Mouse (Mus musculus) kidney, adult 10 weeks (tissue): ENCODE results near the gene Rnf212b. TPM values are rescaled to one million over a fixed set of nuclear protein-coding genes. Genes with fewer than 3 reads are reported as not detected.

Experiments used
- polyA plus RNA-seq: library from polyadenylated mRNA; stranded (reverse); fragments of 350-450 nt; fragmentation: Illumina TruSeq; extraction: RNeasy Lipid Tissue Mini Kit (QIAGEN cat#74804); gene quantifications from one replicate; pipeline ENCODE4 v1.2.3, GENCODE M21; 2014; ENCODE audit warnings: low read depth, low replicate concordance

The Rnf212b gene
- 2.4 TPM for polyA plus RNA-seq

GRCm38 (mm10) chr14:54813991-54814390 is at the start of gene Rnf212b:
TSS of gene Rnf212b (plus strand) at chr14:54814141.

DNA sequence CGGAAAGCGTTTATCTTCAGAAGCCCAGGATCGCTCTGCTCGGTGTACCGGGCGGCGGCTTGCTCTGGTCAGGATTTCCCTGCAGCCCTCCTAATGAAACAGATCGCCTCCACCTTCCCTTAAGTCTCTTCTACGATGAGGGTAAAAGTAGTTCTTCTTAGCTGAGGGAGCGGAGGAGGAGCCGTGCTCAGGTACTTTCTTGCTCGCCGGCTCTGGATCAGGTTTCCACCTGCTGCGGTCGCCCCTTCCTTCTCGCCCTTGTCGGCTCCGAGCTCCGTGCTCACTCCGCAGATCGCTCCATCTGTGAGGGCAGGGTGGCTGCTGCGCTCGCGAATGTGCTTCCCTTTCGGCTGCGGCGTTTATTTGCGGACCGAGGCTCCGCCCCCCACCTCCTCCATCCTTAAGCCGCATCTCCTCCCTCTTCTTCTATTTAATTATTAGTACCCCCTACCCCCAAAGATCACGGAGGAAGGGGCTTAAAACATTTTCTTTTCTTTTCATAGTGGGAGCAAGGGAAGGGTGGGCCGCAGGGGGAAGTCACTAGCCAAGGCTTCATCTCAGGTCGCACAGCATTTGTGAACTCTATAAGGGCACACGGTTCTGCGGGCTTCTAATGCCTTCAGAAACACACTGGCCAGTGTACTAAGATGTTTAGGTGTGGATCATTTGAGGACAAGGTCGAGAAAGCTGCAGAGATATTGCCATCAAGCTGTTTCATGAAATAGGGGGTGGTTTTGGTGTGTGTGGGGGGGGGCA is 32.2 kb upstream of the Rnf212b start, which contains the start of gene Slc7a8:
TSS of gene Slc7a8 (minus strand) at position 337 of the 756 bp plus-strand sequence.

GRCm38 (mm10) chr14:54870861-54871260 is 56.9 kb downstream of the Rnf212b start, which contains the start of gene Homez:
TSS of gene Homez (minus strand) at chr14:54870961.

GRCm38 (mm10) chr14:54877048-54877715 is 63.2 kb downstream of the Rnf212b start, which contains the start of gene Ppp1r3e:
TSS of gene Ppp1r3e (minus strand) at chr14:54877550.

GRCm38 (mm10) chr14:54883154-54884021 is 69.4 kb downstream of the Rnf212b start, which contains the start of the genes Bcl2l2 and Gm20521:
TSS of gene Bcl2l2 (plus strand) at chr14:54883377.
TSS of gene Gm20521 (plus strand) at chr14:54883441.

GRCm38 (mm10) chr14:54892200-54892599 is 78.3 kb downstream of the Rnf212b start, which contains the start of gene Pabpn1:
TSS of gene Pabpn1 (plus strand) at chr14:54892500.

Other genes starting within 250 kb of the Rnf212b start
- 7.9 TPM for gene Ajuba, start 236.6 kb upstream of the Rnf212b start, polyA plus RNA-seq
- gene 4931414P19Rik, start 208.1 kb upstream of the Rnf212b start, polyA plus RNA-seq, result 2.3 TPM
- 3.2 TPM for gene Psmb5, start 196.1 kb upstream of the Rnf212b start, polyA plus RNA-seq
- gene Psmb11, start 192.7 kb upstream of the Rnf212b start, polyA plus RNA-seq, result not detected
- not detected for gene Gm17606, start 173.2 kb upstream of the Rnf212b start, polyA plus RNA-seq
- gene Cdh24, start 172.8 kb upstream of the Rnf212b start, polyA plus RNA-seq, result not detected
- gene 1700123O20Rik, start 127.9 kb upstream of the Rnf212b start, polyA plus RNA-seq, result 18.0 TPM
- gene Acin1, start 127.2 kb upstream of the Rnf212b start, polyA plus RNA-seq, result 110 TPM
- gene Gm29776, start 115.3 kb upstream of the Rnf212b start, polyA plus RNA-seq, result not detected
- gene Cebpe, start 102.0 kb upstream of the Rnf212b start, polyA plus RNA-seq, result not detected
- 51.3 TPM for gene Slc7a8, start 32.2 kb upstream of the Rnf212b start, polyA plus RNA-seq
- gene Homez, start 56.8 kb downstream of the Rnf212b start, polyA plus RNA-seq, result 14.8 TPM
- 11.4 TPM for gene Ppp1r3e, start 63.4 kb downstream of the Rnf212b start, polyA plus RNA-seq
- 15.8 TPM for gene Bcl2l2, start 69.2 kb downstream of the Rnf212b start, polyA plus RNA-seq
- gene Gm20521, start 69.3 kb downstream of the Rnf212b start, polyA plus RNA-seq, result not detected
- gene Pabpn1, start 78.4 kb downstream of the Rnf212b start, polyA plus RNA-seq, result 28.3 TPM
- gene Slc22a17, start 99.0 kb downstream of the Rnf212b start, polyA plus RNA-seq, result 0.40 TPM
- gene Efs, start 112.0 kb downstream of the Rnf212b start, polyA plus RNA-seq, result not detected
- not detected for gene Il25, start 118.6 kb downstream of the Rnf212b start, polyA plus RNA-seq
- not detected for gene Cmtm5, start 122.1 kb downstream of the Rnf212b start, polyA plus RNA-seq
- not detected for gene Myh6, start 152.8 kb downstream of the Rnf212b start, polyA plus RNA-seq
- not detected for gene Gm17428, start 162.8 kb downstream of the Rnf212b start, polyA plus RNA-seq
- not detected for gene Myh7, start 180.5 kb downstream of the Rnf212b start, polyA plus RNA-seq
- 2.6 TPM for gene Ngdn, start 201.3 kb downstream of the Rnf212b start, polyA plus RNA-seq